Mouse (Mus musculus) brain, embryonic 14.5 days (tissue): ENCODE data around the gene Irf4. TPM values are rescaled to one million over a fixed set of nuclear protein-coding genes. Genes with fewer than 3 reads are reported as not detected.

Experiments
- DNase-seq: peaks from one replicate; pipeline ENCODE4 v3.0.0-alpha.2; 2011; ENCODE audit warnings: low read depth
- CTCF ChIP-seq: fragments of 200-500 bp; IDR thresholded peaks from 2 replicates; pipeline ENCODE4 v1.5.1; 2012; ENCODE audit warnings: inconsistent platforms, mild to moderate bottlenecking, moderate library complexity, borderline replicate concordance; ENCODE audit not compliant: insufficient read depth, insufficient read length; ENCODE audit errors: extremely low read depth
- POLR2A ChIP-seq: fragments of 200-500 bp; IDR thresholded peaks from 2 replicates; pipeline ENCODE4 v1.6.1; 2012; ENCODE audit warnings: mild to moderate bottlenecking, inconsistent platforms, borderline replicate concordance; ENCODE audit not compliant: poor library complexity, insufficient read depth, insufficient read length, severe bottlenecking; ENCODE audit errors: extremely low read depth
- polyA plus RNA-seq: library from polyadenylated mRNA; depleted of rRNA; stranded (reverse); fragments of >200 nt; gene quantifications from 2 replicates; pipeline ENCODE4 v1.2.3, GENCODE M21; 2012

The Irf4 gene
- polyA plus RNA-seq, 1 experiment = 0.05 TPM

- TF ChIP-seq CTCF (no peak), POLR2A (no peak)
- no peak for DNase-seq
These were observed 25.8 kb upstream of the Irf4 start for GRCm38 (mm10) chr13:30723258-30723657.

- no peak for DNase-seq
- TF ChIP-seq POLR2A (no peak), CTCF (no peak)
These were observed 25.2 kb upstream of the Irf4 start for GRCm38 (mm10) chr13:30723858-30724257.

- peak; percentile 57 for DNase-seq
- TF ChIP-seq CTCF (no peak), POLR2A (no peak)
These were observed 24.2 kb upstream of the Irf4 start for GRCm38 (mm10) chr13:30724691-30725271.

- DNase-seq = no peak
These were observed 22.1 kb upstream of the Irf4 start for GRCm38 (mm10) chr13:30726879-30727278.

GRCm38 (mm10) chr13:30728155-30728554 is 20.9 kb upstream of the Irf4 start:
- TF ChIP-seq CTCF (no peak), POLR2A (no peak)
- no peak for DNase-seq

More at GRCm38 (mm10) chr13:30726879-30727278, 22.1 kb upstream of the Irf4 start:
- TF ChIP-seq POLR2A (no peak), CTCF (no peak)

- DNase-seq = no peak
- TF ChIP-seq POLR2A (no peak), CTCF (no peak)
These were observed 19.8 kb upstream of the Irf4 start for GRCm38 (mm10) chr13:30729245-30729644.

GRCm38 (mm10) chr13:30730104-30730793 is 18.8 kb upstream of the Irf4 start:
- TF ChIP-seq POLR2A = no peak
- no peak for TF ChIP-seq CTCF
- no peak for DNase-seq

GRCm38 (mm10) chr13:30732709-30733445 is 16.1 kb upstream of the Irf4 start:
- DNase-seq = no peak
- no peak for TF ChIP-seq POLR2A
- no peak for TF ChIP-seq CTCF

- DNase-seq = no peak
- no peak for TF ChIP-seq CTCF
- TF ChIP-seq POLR2A = no peak
These were observed 12.3 kb upstream of the Irf4 start for GRCm38 (mm10) chr13:30736721-30737120.

GRCm38 (mm10) chr13:30737257-30737656 is 11.8 kb upstream of the Irf4 start:
- DNase-seq = no peak
- TF ChIP-seq POLR2A (no peak), CTCF (no peak)

GRCm38 (mm10) chr13:30738310-30738840 is 10.7 kb upstream of the Irf4 start:
- no peak for TF ChIP-seq CTCF
- no peak for TF ChIP-seq POLR2A
- DNase-seq = no peak

GRCm38 (mm10) chr13:30741172-30741571 is 7.9 kb upstream of the Irf4 start:
- TF ChIP-seq CTCF (no peak), POLR2A (no peak)
- DNase-seq = no peak

GRCm38 (mm10) chr13:30742411-30742970 is 6.5 kb upstream of the Irf4 start:
- no peak for DNase-seq
- no peak for TF ChIP-seq POLR2A
